Mouse (Mus musculus): ENCODE data around the gene Pla2g2d.

DNA sequence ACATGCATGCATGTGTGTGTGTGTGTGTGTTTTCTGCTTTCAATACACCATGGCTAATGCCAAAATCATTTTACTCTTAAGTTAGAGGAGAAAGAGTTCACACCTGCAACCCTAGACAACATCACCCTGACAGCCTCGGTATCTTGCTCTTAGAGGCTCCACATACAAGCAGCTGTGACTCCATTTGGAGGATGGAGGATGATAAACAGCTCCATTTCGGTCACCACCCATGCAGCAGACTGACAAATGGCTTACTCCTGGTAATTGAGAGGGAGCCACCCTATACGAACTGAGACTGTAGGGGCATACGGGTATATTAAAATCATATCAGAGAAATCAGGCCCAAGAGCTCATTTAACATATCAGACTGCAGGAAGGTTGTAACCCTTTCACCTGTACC is 12.8 kb downstream of the Pla2g2d start:
- no peak for TF ChIP-seq CTCF (IDR thresholded peaks at IDR 0.05; ENCODE audit: low read depth)
- TF ChIP-seq EP300 (optimal IDR thresholded peaks at IDR 0.05), result no peak
